29 mouse cellular contexts compared by ENCODE assay signal in the genomic region with DNA sequence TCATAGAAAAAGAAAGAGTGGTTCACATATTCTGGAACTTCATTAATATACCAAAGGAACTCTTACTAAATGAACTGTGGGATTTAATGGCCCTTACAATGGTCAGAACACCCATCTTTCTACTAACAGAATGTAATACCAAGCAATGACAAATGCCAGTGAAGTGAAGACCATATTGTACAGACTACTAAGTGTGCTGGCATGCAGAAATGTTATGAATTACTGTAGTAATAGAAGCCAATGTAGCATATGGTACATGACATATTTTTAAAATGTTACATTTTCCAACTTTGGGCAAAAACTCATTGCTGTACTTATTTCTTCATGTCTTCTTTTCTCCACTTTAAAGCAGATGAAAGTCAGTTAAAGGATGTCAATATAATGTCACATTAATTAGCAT.
A peak's percentile ranks its signal among the peaks of the same experiment; 100 is the strongest.
DNase-seq lines count a peak whose midpoint lies in the region; ATAC-seq and TF ChIP-seq lines count a peak whose summit lies in the region.
"Had no signal": no experiment of that assay in that cellular context is flagged by ENCODE, and none has a peak within 500 bp of the region (broad histone marks: within the 10 kb centered on the region; RNA-seq: fewer than 3 reads in every experiment).

No protein-coding gene starts in this region.

- TF ChIP-seq POLR2A in brain, embryonic 14.5 days (IDR thresholded peaks at IDR 0.05; ENCODE audit: borderline replicate concordance, extremely low read depth, insufficient read depth, insufficient read length, poor library complexity, severe bottlenecking), result no peak

- no peaks in the 10 kb centered on the region for H3K4me1 ChIP-seq in forebrain, embryonic 15.5 days
- no peaks in the 10 kb centered on the region for H3K4me1 ChIP-seq in forebrain, embryonic 13.5 days
- no peaks in the 10 kb centered on the region for H3K4me1 ChIP-seq in midbrain, embryonic 13.5 days (replicated peaks)
- H3K4me1 ChIP-seq: embryonic facial prominence, embryonic 12.5 days; embryonic facial prominence, embryonic 15.5 days; heart, embryonic 12.5 days; heart, embryonic 15.5 days; hindbrain, embryonic 10.5 days; hindbrain, embryonic 13.5 days; intestine, embryonic 15.5 days had no signal

- no peak overlapping the region for H3K4me3 ChIP-seq in forebrain, embryonic 15.5 days
- no peak overlapping the region for H3K4me3 ChIP-seq in forebrain, embryonic 13.5 days
- no peak overlapping the region for H3K4me3 ChIP-seq in midbrain, embryonic 13.5 days (replicated peaks)
- H3K4me3 ChIP-seq: embryonic facial prominence, embryonic 12.5 days; embryonic facial prominence, embryonic 15.5 days; heart, embryonic 12.5 days; heart, embryonic 15.5 days; hindbrain, embryonic 10.5 days; hindbrain, embryonic 13.5 days; intestine, embryonic 15.5 days had no signal

- no peak overlapping the region for H3K9ac ChIP-seq in forebrain, embryonic 15.5 days (replicated peaks)
- no peak overlapping the region for H3K9ac ChIP-seq in forebrain, embryonic 13.5 days
- no peak overlapping the region for H3K9ac ChIP-seq in midbrain, embryonic 13.5 days (replicated peaks)
- H3K9ac ChIP-seq: embryonic facial prominence, embryonic 12.5 days; embryonic facial prominence, embryonic 15.5 days; heart, embryonic 12.5 days; heart, embryonic 15.5 days; hindbrain, embryonic 13.5 days; intestine, embryonic 15.5 days had no signal

- H3K36me3 ChIP-seq in forebrain, embryonic 15.5 days, result no peaks in the 10 kb centered on the region
- no peaks in the 10 kb centered on the region for H3K36me3 ChIP-seq in forebrain, embryonic 13.5 days (ENCODE audit: poor library complexity, severe bottlenecking)
- H3K36me3 ChIP-seq in midbrain, embryonic 13.5 days, result no peaks in the 10 kb centered on the region
- H3K36me3 ChIP-seq: embryonic facial prominence, embryonic 12.5 days; embryonic facial prominence, embryonic 15.5 days; G1E; heart, embryonic 12.5 days; heart, embryonic 15.5 days; hindbrain, embryonic 10.5 days; hindbrain, embryonic 13.5 days; intestine, embryonic 15.5 days had no signal

- ATAC-seq in forebrain, embryonic 15.5 days (replicated peaks), result peak; percentile 58; the same call in 1 of the 2 replicates
- ATAC-seq in forebrain, embryonic 13.5 days, result no peak; the same call in 1 of the 2 replicates
- peak; percentile 52 for ATAC-seq in frontal cortex, adult (ENCODE audit: low TSS enrichment)
- ATAC-seq in midbrain, embryonic 13.5 days, result no peak
- no peak for ATAC-seq in megakaryocyte progenitor cell, adult 5-6 weeks (replicated peaks; ENCODE audit: poor library complexity)
- ATAC-seq: hindbrain, embryonic 16.5 days; intestine, embryonic 15.5 days; Patski had no signal

- no peak overlapping the region for H3K4me2 ChIP-seq in forebrain, embryonic 15.5 days (replicated peaks)
- no peak overlapping the region for H3K4me2 ChIP-seq in forebrain, embryonic 13.5 days
- no peak overlapping the region for H3K4me2 ChIP-seq in midbrain, embryonic 13.5 days (replicated peaks)
- H3K4me2 ChIP-seq: embryonic facial prominence, embryonic 12.5 days; embryonic facial prominence, embryonic 15.5 days; heart, embryonic 12.5 days; heart, embryonic 15.5 days; hindbrain, embryonic 13.5 days; intestine, embryonic 15.5 days had no signal

- no peak overlapping the region for H3K27ac ChIP-seq in forebrain, embryonic 15.5 days (replicated peaks)
- no peak overlapping the region for H3K27ac ChIP-seq in forebrain, embryonic 13.5 days
- H3K27ac ChIP-seq in midbrain, embryonic 13.5 days, result no peak overlapping the region
- H3K27ac ChIP-seq: embryonic facial prominence, embryonic 12.5 days; embryonic facial prominence, embryonic 15.5 days; heart, embryonic 15.5 days; hindbrain, embryonic 10.5 days; hindbrain, embryonic 13.5 days; intestine, embryonic 15.5 days had no signal

- no peak for DNase-seq in frontal cortex, postnatal 10 days (ENCODE audit: low spot score in 2 of 2)
- DNase-seq in brain, embryonic 14.5 days (ENCODE audit: low read depth), result peak; percentile 45
- DNase-seq: adrenal gland, postnatal 10 days; adrenal gland, postnatal 36 days; B cell, adult 2 months; cerebellum, adult 2 months; cerebellum, adult 9-11 months; cerebellum, postnatal 25 days; gastrocnemius, postnatal 25 days; heart, adult 18-20 months; heart, postnatal 10 days; heart, postnatal 36 days; kidney, adult 11 months had no signal

- H3K9me3 ChIP-seq in forebrain, embryonic 15.5 days, result no peaks in the 10 kb centered on the region
- no peaks in the 10 kb centered on the region for H3K9me3 ChIP-seq in forebrain, embryonic 13.5 days (replicated peaks)
- H3K9me3 ChIP-seq in midbrain, embryonic 13.5 days, result no peaks in the 10 kb centered on the region
- H3K9me3 ChIP-seq: embryonic facial prominence, embryonic 12.5 days; embryonic facial prominence, embryonic 15.5 days; G1E; heart, embryonic 12.5 days; heart, embryonic 15.5 days; hindbrain, embryonic 10.5 days; hindbrain, embryonic 13.5 days; intestine, embryonic 15.5 days had no signal

- TF ChIP-seq CTCF in brain, embryonic 14.5 days (IDR thresholded peaks at IDR 0.05; ENCODE audit: borderline replicate concordance, extremely low read depth, insufficient read depth, insufficient read length), result no peak

- no peaks in the 10 kb centered on the region for H3K27me3 ChIP-seq in forebrain, embryonic 15.5 days
- H3K27me3 ChIP-seq in forebrain, embryonic 13.5 days, result no peaks in the 10 kb centered on the region
- no peaks in the 10 kb centered on the region for H3K27me3 ChIP-seq in midbrain, embryonic 13.5 days
- H3K27me3 ChIP-seq: CH12.LX; embryonic facial prominence, embryonic 12.5 days; embryonic facial prominence, embryonic 15.5 days; heart, embryonic 12.5 days; heart, embryonic 15.5 days; hindbrain, embryonic 13.5 days; intestine, embryonic 15.5 days; Patski had no signal

Comparison
In these comparisons a context has a peak if more than half of its experiments do, and no peak if none do; other contexts are left out.
1. ATAC-seq: peak in forebrain, embryonic 15.5 days (single experiment) and frontal cortex, adult (single experiment); none in forebrain, embryonic 13.5 days (single experiment), midbrain, embryonic 13.5 days (single experiment) and megakaryocyte progenitor cell, adult 5-6 weeks (single experiment).